Mouse (Mus musculus): Measurements from ENCODE around the gene Gm29666. TPM values are rescaled to one million over a fixed set of nuclear protein-coding genes. Genes with fewer than 3 reads are reported as not detected.

The Gm29666 gene
- total RNA-seq (2014; fragmentation: Nextera tagmentation) (6.0 and 7.0 TPM in 2 replicates), total RNA-seq (2017) (1.5 and 1.9 TPM in 2 replicates), polyA plus RNA-seq (2012) (0.11 TPM in 2 replicates)

- Histone ChIP-seq H3K9me3 (replicated peaks) (no peaks in the 10 kb centered on the region), H3K4me3 (ENCODE audit: low read depth, low read length) (no peak within 1 kb of the TSS), H3K36me3 (replicated peaks) (peaks cover 52% of the 10 kb centered on the region), H3K4me1 (ENCODE audit: insufficient read depth, low read depth, low read length) (peaks cover 23% of the 10 kb centered on the region), H3K27me3 (ENCODE audit: insufficient read depth, low read length) (no peaks in the 10 kb centered on the region)
- no peak for TF ChIP-seq CTCF (IDR thresholded peaks at IDR 0.05; ENCODE audit: low read depth, low read length)
- TF ChIP-seq TAL1 (conservative IDR thresholded peaks at IDR 0.05; ENCODE audit: low read depth, low read length) = no peak
- TF ChIP-seq POLR2AphosphoS5 (IDR thresholded peaks at IDR 0.05; ENCODE audit: insufficient replicate concordance, low read depth, low read length) = no peak
- no peak for TF ChIP-seq GATA2 (IDR thresholded peaks at IDR 0.05; ENCODE audit: borderline replicate concordance, low read depth, low read length)
- no peak for TF ChIP-seq GATA1 (IDR thresholded peaks at IDR 0.05; ENCODE audit: borderline replicate concordance, low read length)
- ATAC-seq (ENCODE audit: extremely low read depth, insufficient number of reproducible peaks, low FRiP score, poor library complexity, severe bottlenecking) (no peak), DNase-seq (ENCODE audit: low spot score) (no peak)
Observed at GRCm38 (mm10) chr15:84919938-84920337, at the start of gene Gm29666. Gm29666 (minus strand) TSS chr15:84920038.

GRCm38 (mm10) chr15:84968534-84968933 lies 48.7 kb upstream of the Gm29666 start:
- Histone ChIP-seq H3K27me3 (ENCODE audit: insufficient read depth, low read length) (no peaks in the 10 kb centered on the region), H3K4me3 (ENCODE audit: low read depth, low read length) (no peak overlapping the region), H3K9me3 (replicated peaks) (0 out of 2 replicates have a peak, but pooled peaks cover 3% of the 10 kb centered on the region), H3K4me1 (ENCODE audit: insufficient read depth, low read depth, low read length) (no peaks in the 10 kb centered on the region), H3K36me3 (replicated peaks) (peaks cover 33% of the 10 kb centered on the region)
- no peak for TF ChIP-seq CTCF (IDR thresholded peaks at IDR 0.05; ENCODE audit: low read depth, low read length)
- no peak for TF ChIP-seq POLR2AphosphoS5 (IDR thresholded peaks at IDR 0.05; ENCODE audit: insufficient replicate concordance, low read depth, low read length)
- TF ChIP-seq GATA1 (IDR thresholded peaks at IDR 0.05; ENCODE audit: borderline replicate concordance, low read length) = no peak
- TF ChIP-seq TAL1 (conservative IDR thresholded peaks at IDR 0.05; ENCODE audit: low read depth, low read length) = no peak
- no peak for TF ChIP-seq GATA2 (IDR thresholded peaks at IDR 0.05; ENCODE audit: borderline replicate concordance, low read depth, low read length)
- DNase-seq (ENCODE audit: low spot score) (no peak), ATAC-seq (ENCODE audit: extremely low read depth, insufficient number of reproducible peaks, low FRiP score, poor library complexity, severe bottlenecking) (no peak)

- H3K9me3 ChIP-seq (replicated peaks) = no peaks in the 10 kb centered on the region
- no peak for ATAC-seq (ENCODE audit: extremely low read depth, insufficient number of reproducible peaks, low FRiP score, poor library complexity, severe bottlenecking)
- H3K4me1 ChIP-seq (ENCODE audit: insufficient read depth, low read depth, low read length) = no peaks in the 10 kb centered on the region
- peaks cover 23% of the 10 kb centered on the region for H3K36me3 ChIP-seq (replicated peaks)
- TF ChIP-seq CTCF (IDR thresholded peaks at IDR 0.05; ENCODE audit: low read depth, low read length) (no peak), GATA1 (IDR thresholded peaks at IDR 0.05; ENCODE audit: borderline replicate concordance, low read length) (no peak), GATA2 (IDR thresholded peaks at IDR 0.05; ENCODE audit: borderline replicate concordance, low read depth, low read length) (no peak), POLR2AphosphoS5 (IDR thresholded peaks at IDR 0.05; ENCODE audit: insufficient replicate concordance, low read depth, low read length) (no peak), TAL1 (conservative IDR thresholded peaks at IDR 0.05; ENCODE audit: low read depth, low read length) (no peak)
- peak; percentile 11 for DNase-seq (ENCODE audit: low spot score)
- no peaks in the 10 kb centered on the region for H3K27me3 ChIP-seq (ENCODE audit: insufficient read depth, low read length)
- no peak overlapping the region for H3K4me3 ChIP-seq (ENCODE audit: low read depth, low read length)
Observed at GRCm38 (mm10) chr15:84965575-84966360, 45.9 kb upstream of the Gm29666 start.

GRCm38 (mm10) chr15:84964771-84965170 lies 44.9 kb upstream of the Gm29666 start:
- Histone ChIP-seq H3K4me3 (ENCODE audit: low read depth, low read length) (no peak overlapping the region), H3K27me3 (ENCODE audit: insufficient read depth, low read length) (no peaks in the 10 kb centered on the region), H3K36me3 (replicated peaks) (peaks cover 29% of the 10 kb centered on the region), H3K4me1 (ENCODE audit: insufficient read depth, low read depth, low read length) (no peaks in the 10 kb centered on the region), H3K9me3 (replicated peaks) (no peaks in the 10 kb centered on the region)
- ATAC-seq (ENCODE audit: extremely low read depth, insufficient number of reproducible peaks, low FRiP score, poor library complexity, severe bottlenecking) = no peak
- DNase-seq (ENCODE audit: low spot score) = no peak
- no peak for TF ChIP-seq GATA1 (IDR thresholded peaks at IDR 0.05; ENCODE audit: borderline replicate concordance, low read length)
- TF ChIP-seq GATA2 (IDR thresholded peaks at IDR 0.05; ENCODE audit: borderline replicate concordance, low read depth, low read length) = no peak
- no peak for TF ChIP-seq CTCF (IDR thresholded peaks at IDR 0.05; ENCODE audit: low read depth, low read length)
- no peak for TF ChIP-seq POLR2AphosphoS5 (IDR thresholded peaks at IDR 0.05; ENCODE audit: insufficient replicate concordance, low read depth, low read length)
- TF ChIP-seq TAL1 (conservative IDR thresholded peaks at IDR 0.05; ENCODE audit: low read depth, low read length) = no peak

- Histone ChIP-seq H3K36me3 (replicated peaks) (peaks cover 41% of the 10 kb centered on the region), H3K27me3 (ENCODE audit: insufficient read depth, low read length) (no peaks in the 10 kb centered on the region), H3K4me3 (ENCODE audit: low read depth, low read length) (no peak overlapping the region), H3K9me3 (replicated peaks) (no peaks in the 10 kb centered on the region), H3K4me1 (ENCODE audit: insufficient read depth, low read depth, low read length) (no peaks in the 10 kb centered on the region)
- no peak for ATAC-seq (ENCODE audit: extremely low read depth, insufficient number of reproducible peaks, low FRiP score, poor library complexity, severe bottlenecking)
- DNase-seq (ENCODE audit: low spot score) = no peak
- TF ChIP-seq GATA2 (IDR thresholded peaks at IDR 0.05; ENCODE audit: borderline replicate concordance, low read depth, low read length) (no peak), CTCF (IDR thresholded peaks at IDR 0.05; ENCODE audit: low read depth, low read length) (no peak), TAL1 (conservative IDR thresholded peaks at IDR 0.05; ENCODE audit: low read depth, low read length) (no peak), POLR2AphosphoS5 (IDR thresholded peaks at IDR 0.05; ENCODE audit: insufficient replicate concordance, low read depth, low read length) (no peak), GATA1 (IDR thresholded peaks at IDR 0.05; ENCODE audit: borderline replicate concordance, low read length) (no peak)
Observed at GRCm38 (mm10) chr15:84962518-84962917, 42.7 kb upstream of the Gm29666 start.

- H3K4me3 ChIP-seq (ENCODE audit: low read depth, low read length) = no peak overlapping the region
- H3K36me3 ChIP-seq (replicated peaks) = peaks cover 55% of the 10 kb centered on the region
- no peaks in the 10 kb centered on the region for H3K4me1 ChIP-seq (ENCODE audit: insufficient read depth, low read depth, low read length)
- H3K27me3 ChIP-seq (ENCODE audit: insufficient read depth, low read length) = no peaks in the 10 kb centered on the region
- ATAC-seq (ENCODE audit: extremely low read depth, insufficient number of reproducible peaks, low FRiP score, poor library complexity, severe bottlenecking) = no peak
- no peak for DNase-seq (ENCODE audit: low spot score)
- TF ChIP-seq POLR2AphosphoS5 (IDR thresholded peaks at IDR 0.05; ENCODE audit: insufficient replicate concordance, low read depth, low read length) (no peak), CTCF (IDR thresholded peaks at IDR 0.05; ENCODE audit: low read depth, low read length) (no peak), TAL1 (conservative IDR thresholded peaks at IDR 0.05; ENCODE audit: low read depth, low read length) (no peak), GATA1 (IDR thresholded peaks at IDR 0.05; ENCODE audit: borderline replicate concordance, low read length) (no peak), GATA2 (IDR thresholded peaks at IDR 0.05; ENCODE audit: borderline replicate concordance, low read depth, low read length) (no peak)
- H3K9me3 ChIP-seq (replicated peaks) = no peaks in the 10 kb centered on the region
Observed at GRCm38 (mm10) chr15:84960692-84961091, 40.9 kb upstream of the Gm29666 start.
